Comparison of ENCODE assay signal across 8 mouse cellular contexts in genomic region chr2:37704141-37704760, GRCm38 (mm10). TPM values are rescaled to one million over a fixed set of nuclear protein-coding genes. Genes with fewer than 3 reads are reported as not detected.
DNase-seq lines count a peak whose midpoint lies in the region; ATAC-seq lines count a peak whose summit lies in the region.

No protein-coding gene starts in this region.

- no peaks in the 10 kb centered on the region for H3K27me3 ChIP-seq in heart, embryonic 15.5 days
- peaks cover 4% of the 10 kb centered on the region; the same call in 1 of the 2 replicates for H3K27me3 ChIP-seq in limb, embryonic 12.5 days
- H3K27me3 ChIP-seq in stomach, embryonic 14.5 days (ENCODE audit: control insufficient read depth, insufficient read depth, low read length): no peaks in the 10 kb centered on the region

- no peaks in the 10 kb centered on the region for H3K9me3 ChIP-seq in heart, embryonic 15.5 days (replicated peaks)
- no peaks in the 10 kb centered on the region for H3K9me3 ChIP-seq in limb, embryonic 12.5 days
- H3K9me3 ChIP-seq in stomach, embryonic 14.5 days (ENCODE audit: control insufficient read depth, low read depth, low read length): no peaks in the 10 kb centered on the region

- peak; percentile 17 for DNase-seq in layer of hippocampus, adult 9-11 months
- no peak for DNase-seq in layer of hippocampus, adult 11-12 months (ENCODE audit: low spot score)
- DNase-seq in cerebellum, adult 11-12 months: peak; percentile 52
- no peak for DNase-seq in right cerebral cortex, postnatal 10 days (ENCODE audit: low spot score in 2 of 2)
- DNase-seq in ovary, postnatal 10 days (ENCODE audit: low spot score): no peak

- ATAC-seq in heart, embryonic 15.5 days (replicated peaks; ENCODE audit: insufficient number of reproducible peaks, insufficient read depth, low FRiP score, low read depth): no peak
- ATAC-seq in limb, embryonic 12.5 days (ENCODE audit: insufficient number of reproducible peaks, insufficient read depth, low FRiP score, low TSS enrichment, low read depth): no peak
- no peak for ATAC-seq in stomach, embryonic 14.5 days (ENCODE audit: insufficient number of reproducible peaks, insufficient read depth, low FRiP score, low read depth)

- peak overlapping the region; percentile 97 for H3K9ac ChIP-seq in heart, embryonic 15.5 days
- 0 out of 2 replicates have a peak overlapping the region, but pooled peaks have one; percentile 90 for H3K9ac ChIP-seq in limb, embryonic 12.5 days (replicated peaks)
- peak overlapping the region; percentile 81; the same call in 1 of the 2 replicates for H3K9ac ChIP-seq in stomach, embryonic 14.5 days (replicated peaks; ENCODE audit: low read depth, low read length)

- peak overlapping the region; percentile 90 for H3K4me2 ChIP-seq in heart, embryonic 15.5 days
- H3K4me2 ChIP-seq in limb, embryonic 12.5 days: peak overlapping the region; percentile 68
- peak overlapping the region; percentile 75 for H3K4me2 ChIP-seq in stomach, embryonic 14.5 days (replicated peaks; ENCODE audit: low read depth, low read length)

- peak overlapping the region; percentile 70 for H3K4me3 ChIP-seq in heart, embryonic 15.5 days
- H3K4me3 ChIP-seq in limb, embryonic 12.5 days (replicated peaks): peak overlapping the region; percentile 91
- H3K4me3 ChIP-seq in stomach, embryonic 14.5 days (ENCODE audit: low read depth, low read length): peak overlapping the region; percentile 92

- H3K4me1 ChIP-seq in heart, embryonic 15.5 days (replicated peaks): peaks cover 17% of the 10 kb centered on the region
- H3K4me1 ChIP-seq in limb, embryonic 12.5 days (replicated peaks): peaks cover 15% of the 10 kb centered on the region
- 0 out of 2 replicates have a peak, but pooled peaks cover 4% of the 10 kb centered on the region for H3K4me1 ChIP-seq in stomach, embryonic 14.5 days (ENCODE audit: control insufficient read depth, insufficient read depth, low read length)

- 23% methylated on average over 4 of the region's 4 CpGs for WGBS in heart, embryonic 15.5 days
- 13% methylated on average over 4 of the region's 4 CpGs for WGBS in limb, embryonic 12.5 days
- 20% methylated on average over 4 of the region's 4 CpGs for WGBS in stomach, embryonic 14.5 days

- no peaks in the 10 kb centered on the region for H3K36me3 ChIP-seq in heart, embryonic 15.5 days
- no peaks in the 10 kb centered on the region for H3K36me3 ChIP-seq in limb, embryonic 12.5 days
- no peaks in the 10 kb centered on the region for H3K36me3 ChIP-seq in stomach, embryonic 14.5 days (ENCODE audit: control insufficient read depth, insufficient read depth, low read length)

- H3K27ac ChIP-seq in heart, embryonic 15.5 days: peak overlapping the region; percentile 88
- no peak overlapping the region for H3K27ac ChIP-seq in limb, embryonic 12.5 days
- no peak overlapping the region; the same call in 1 of the 2 replicates for H3K27ac ChIP-seq in stomach, embryonic 14.5 days (ENCODE audit: low read length)

RNA-seq across cellular contexts. Expression of gene Strbp, which starts 0.6 kb away (rescaled TPM):
- 23.4 and 24.5 TPM in 2 replicates for polyA plus RNA-seq in heart, embryonic 15.5 days (2015; fragmentation: Nextera tagmentation; extraction: Ambion mirVana)
- polyA plus RNA-seq in limb, embryonic 12.5 days (2016; fragmentation: Nextera tagmentation; extraction: Ambion mirVana): 48.7 and 51.4 TPM in 2 replicates
- polyA plus RNA-seq in stomach, embryonic 14.5 days (2014; fragmentation: Nextera tagmentation; extraction: Ambion mirVana): 42.4 and 43.0 TPM in 2 replicates

Comparison
In these comparisons a context has a peak if more than half of its experiments do, and no peak if none do; other contexts are left out.
1. DNase-seq: peak in layer of hippocampus, adult 9-11 months (single experiment) and cerebellum, adult 11-12 months (single experiment); none in layer of hippocampus, adult 11-12 months (single experiment), right cerebral cortex, postnatal 10 days (0 of 2) and ovary, postnatal 10 days (single experiment).
2. Peak in every context shown above with its lines, with median percentiles within 50 percentile points of each other: H3K4me2 ChIP-seq, H3K4me3 ChIP-seq and H3K9ac ChIP-seq.